8 mouse cellular contexts compared by ENCODE assay signal in genomic region chr12:86918361-86918967, GRCm38 (mm10). TPM values are rescaled to one million over a fixed set of nuclear protein-coding genes. Genes with fewer than 3 reads are reported as not detected.
A peak's percentile ranks its signal among the peaks of the same experiment; 100 is the strongest.
DNase-seq lines count a peak whose midpoint lies in the region; ATAC-seq and TF ChIP-seq lines count a peak whose summit lies in the region.

No protein-coding gene starts in this region.

- no peak for TF ChIP-seq CTCF in E14TG2a.4 (conservative IDR thresholded peaks at IDR 0.05; ENCODE audit: low read length)
- no peak for TF ChIP-seq CTCF in midbrain, postnatal 0 days (IDR thresholded peaks at IDR 0.05)

- intact Hi-C loops in heart, postnatal 14 days (cut with DNase I) = no loop called here

- H3K9me3 ChIP-seq in E14TG2a.4 (ENCODE audit: low read length) = no peaks in the 10 kb centered on the region
- no peaks in the 10 kb centered on the region for H3K9me3 ChIP-seq in limb, embryonic 12.5 days
- no peaks in the 10 kb centered on the region for H3K9me3 ChIP-seq in midbrain, postnatal 0 days (ENCODE audit: low read length)

- no peak overlapping the region for H3K9ac ChIP-seq in limb, embryonic 12.5 days (replicated peaks)
- peak overlapping the region; percentile 24; the same call in 1 of the 2 replicates for H3K9ac ChIP-seq in midbrain, postnatal 0 days (replicated peaks; ENCODE audit: low read length, poor library complexity, severe bottlenecking)

- WGBS in limb, embryonic 12.5 days = 34% methylated on average over 11 of the region's 11 CpGs
- 6% methylated on average over 11 of the region's 11 CpGs for WGBS in midbrain, postnatal 0 days

- H3K27ac ChIP-seq in limb, embryonic 12.5 days = peak overlapping the region; percentile 41; the same call in 1 of the 2 replicates
- peak overlapping the region; percentile 77 for H3K27ac ChIP-seq in midbrain, postnatal 0 days (ENCODE audit: low read depth, low read length)

- no peaks in the 10 kb centered on the region for H3K36me3 ChIP-seq in E14TG2a.4 (ENCODE audit: insufficient read depth, low read length)
- no peaks in the 10 kb centered on the region for H3K36me3 ChIP-seq in limb, embryonic 12.5 days
- H3K36me3 ChIP-seq in midbrain, postnatal 0 days (ENCODE audit: insufficient read depth, low read length) = no peaks in the 10 kb centered on the region

- peak overlapping the region; percentile 60 for H3K4me3 ChIP-seq in E14TG2a.4 (replicated peaks; ENCODE audit: low read length)
- no peak overlapping the region for H3K4me3 ChIP-seq in limb, embryonic 12.5 days (replicated peaks)
- H3K4me3 ChIP-seq in midbrain, postnatal 0 days (ENCODE audit: low read depth, low read length) = no peak overlapping the region

- no peak overlapping the region for H3K4me2 ChIP-seq in limb, embryonic 12.5 days
- no peak overlapping the region for H3K4me2 ChIP-seq in midbrain, postnatal 0 days (ENCODE audit: low read depth, low read length, poor library complexity, severe bottlenecking)

- DNase-seq in R1 (ENCODE audit: low read depth, low spot score) = peak; percentile 72
- peak; percentile 52 to 64 for DNase-seq in heart, postnatal 14 days
- DNase-seq in midbrain, postnatal 0 days (ENCODE audit: low spot score) = peak; percentile 62
- DNase-seq in ovary, postnatal 10 days (ENCODE audit: low spot score) = no peak
- no peak for DNase-seq in thymus, adult 18-20 months
- no peak for DNase-seq in T-cell, adult 2 months (ENCODE audit: low spot score)

- no peak for ATAC-seq in limb, embryonic 12.5 days (ENCODE audit: insufficient number of reproducible peaks, insufficient read depth, low FRiP score, low TSS enrichment, low read depth)
- ATAC-seq in midbrain, postnatal 0 days (ENCODE audit: low FRiP score) = peak; percentile 64; the same call in 1 of the 2 replicates

- H3K27me3 ChIP-seq in E14TG2a.4 (ENCODE audit: insufficient read depth, low read length) = no peaks in the 10 kb centered on the region
- peaks cover 25% of the 10 kb centered on the region for H3K27me3 ChIP-seq in limb, embryonic 12.5 days
- H3K27me3 ChIP-seq in midbrain, postnatal 0 days (ENCODE audit: insufficient read depth, low read length) = no peaks in the 10 kb centered on the region

- H3K4me1 ChIP-seq in E14TG2a.4 (replicated peaks; ENCODE audit: low read depth, low read length) = peaks cover 94% of the 10 kb centered on the region
- H3K4me1 ChIP-seq in limb, embryonic 12.5 days (replicated peaks) = peaks cover 23% of the 10 kb centered on the region
- peaks cover 21% of the 10 kb centered on the region for H3K4me1 ChIP-seq in midbrain, postnatal 0 days (ENCODE audit: insufficient read depth, low read length)

RNA-seq across cellular contexts. Expression of gene Cipc, which starts 28.4 kb away (rescaled TPM):
- total RNA-seq in heart, postnatal 14 days (2021) = 10 to 100 TPM; 44.2 to 45.6 TPM
- 30.8 and 33.1 TPM in 2 replicates for polyA plus RNA-seq in limb, embryonic 12.5 days (2016; fragmentation: Nextera tagmentation; extraction: Ambion mirVana)
- 65.7 and 77.5 TPM in 2 replicates for total RNA-seq in midbrain, postnatal 0 days (2014; rRNA removed)
- 34.6 and 37.6 TPM in 2 replicates for polyA plus RNA-seq in midbrain, postnatal 0 days (2015; fragmentation: Nextera tagmentation; extraction: Ambion mirVana)

RNA-seq across cellular contexts. Expression of gene Irf2bpl, which starts 33.9 kb away (rescaled TPM):
- total RNA-seq in heart, postnatal 14 days (2021) = 10 to 100 TPM; 44.7 to 51.8 TPM
- polyA plus RNA-seq in limb, embryonic 12.5 days (2016; fragmentation: Nextera tagmentation; extraction: Ambion mirVana) = 55.7 and 57.2 TPM in 2 replicates
- total RNA-seq in midbrain, postnatal 0 days (2014; rRNA removed) = 171 and 191 TPM in 2 replicates
- polyA plus RNA-seq in midbrain, postnatal 0 days (2015; fragmentation: Nextera tagmentation; extraction: Ambion mirVana) = 74.2 and 86.2 TPM in 2 replicates

Comparison
In these comparisons a context has a peak if more than half of its experiments do, and no peak if none do; other contexts are left out.
1. DNase-seq: peak in R1 (single experiment), heart, postnatal 14 days (2 of 2) and midbrain, postnatal 0 days (single experiment); none in ovary, postnatal 10 days (single experiment), thymus, adult 18-20 months (0 of 2) and T-cell, adult 2 months (single experiment).